Mouse (Mus musculus) gastrocnemius, adult 18-20 months (tissue): ENCODE measurements around the gene Zbtb18. TPM values are rescaled to one million over a fixed set of nuclear protein-coding genes. Genes with fewer than 3 reads are reported as not detected.

Experiments
- DNase-seq: peaks from one replicate; pipeline ENCODE4 v3.0.0; 2021; ENCODE audit warnings: low spot score
- long read RNA-seq, 2 experiments: library from polyadenylated mRNA; stranded (forward); transcript quantifications; one replicate each; pipeline ENCODE4 v2.0.0; 2021
- total RNA-seq, 2 experiments: library from RNA; stranded (reverse); gene quantifications; 2 replicates each; pipeline ENCODE4 v1.2.3; 2021

The Zbtb18 gene
- 100 to 1,000 TPM; 107 to 125 TPM for total RNA-seq
- long read RNA-seq, experiment 1, full-length matches to known transcripts = 50 of 60 reads
- long read RNA-seq, experiment 1, partial matches to known transcripts = 3 of 60 reads
- long read RNA-seq, experiment 1, other reads (novel, unspliced or antisense) = 7 of 60 reads
- long read RNA-seq, experiment 2, full-length matches to known transcripts = 30 of 36 reads
- long read RNA-seq, experiment 2, partial matches to known transcripts = 1 of 36 reads
- long read RNA-seq, experiment 2, other reads (novel, unspliced or antisense) = 5 of 36 reads

DNA sequence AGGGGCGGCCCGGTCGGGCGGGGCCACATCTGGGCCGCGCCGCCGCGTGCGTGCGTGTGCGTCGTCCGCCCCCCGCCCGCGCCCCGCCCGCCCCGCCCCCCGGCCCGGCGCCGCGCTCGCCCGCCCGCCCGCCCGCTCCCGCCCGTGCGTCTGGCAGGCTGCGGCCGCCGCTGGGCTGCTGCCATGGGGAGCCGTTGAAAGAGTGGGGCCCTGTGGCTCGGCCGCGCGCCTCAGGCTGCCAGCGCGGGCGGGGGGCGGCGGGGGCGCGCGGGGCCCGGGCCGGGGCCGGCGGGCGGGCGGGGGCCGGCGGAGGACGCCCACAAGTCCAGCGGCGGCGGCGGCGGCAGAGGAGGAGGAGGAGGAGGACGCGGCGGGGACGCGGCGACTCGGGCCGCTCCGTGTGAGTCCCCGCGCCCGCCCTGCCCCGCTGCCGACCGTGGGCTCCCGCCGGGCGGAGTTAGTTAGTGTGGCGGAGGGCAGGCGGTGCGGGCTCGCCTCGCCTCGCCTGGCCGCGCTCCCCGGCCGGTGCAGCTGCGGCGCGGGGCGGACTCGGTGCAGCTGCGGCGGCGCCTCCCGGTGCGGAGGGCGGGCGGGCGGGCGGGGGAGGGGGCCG is at the start of gene Zbtb18:
Zbtb18 (plus strand) TSS at position 156 of the 613 bp plus-strand sequence.
- DNase-seq = peak; percentile 15

DNA sequence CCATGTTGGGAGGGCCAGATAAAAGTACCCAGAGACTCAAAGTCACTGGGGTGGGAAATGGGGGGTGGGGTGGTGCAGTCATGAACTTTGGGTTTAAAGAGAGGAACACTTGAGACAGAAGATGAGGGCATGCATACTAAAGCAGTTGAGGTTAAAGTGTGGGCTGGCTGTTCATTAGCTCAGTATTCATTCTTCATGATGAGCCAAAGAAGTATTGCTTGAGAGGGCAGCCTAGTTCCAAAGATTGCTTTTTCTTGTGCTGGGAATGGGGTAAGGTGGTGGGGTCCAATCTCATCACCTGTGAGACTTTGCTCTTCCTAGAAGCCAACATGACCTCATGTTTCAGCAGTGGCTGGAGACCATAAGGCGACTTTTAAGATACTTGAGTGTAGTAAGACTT is 44.7 kb upstream of the Zbtb18 start:
- DNase-seq = no peak

- DNase-seq = no peak
Measured at GRCm38 (mm10) chr1:177405170-177405569, 37.0 kb upstream of the Zbtb18 start.

- peak; percentile 26 for DNase-seq
Measured at GRCm38 (mm10) chr1:177408690-177409089, 33.5 kb upstream of the Zbtb18 start.

DNA sequence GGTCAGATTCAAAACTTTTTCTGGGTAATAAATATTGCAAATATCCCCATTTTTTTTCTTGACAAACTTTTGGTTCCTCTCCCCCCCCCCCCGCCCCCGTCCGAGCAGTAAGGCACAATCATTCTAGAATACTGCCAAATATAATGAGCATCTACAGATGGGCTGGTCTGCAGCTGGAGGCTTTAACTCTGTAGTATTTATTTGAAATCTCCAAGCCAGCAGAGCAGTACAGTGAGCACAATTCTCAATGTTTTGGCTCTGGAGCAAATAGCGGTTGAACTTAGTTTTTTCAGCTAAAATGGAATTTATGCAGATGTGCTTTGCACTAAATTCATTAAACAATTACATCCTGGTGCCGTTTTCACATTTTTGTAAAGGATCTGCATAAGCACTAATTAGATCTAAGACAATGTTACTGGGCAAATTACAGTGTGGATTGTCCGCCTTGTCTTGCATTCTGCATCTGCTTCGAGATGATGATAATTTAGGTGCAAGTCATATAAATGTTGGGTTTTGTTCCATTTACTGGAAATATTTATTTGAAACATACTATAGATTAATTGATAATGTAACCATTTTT is 31.3 kb upstream of the Zbtb18 start:
- no peak for DNase-seq

DNA sequence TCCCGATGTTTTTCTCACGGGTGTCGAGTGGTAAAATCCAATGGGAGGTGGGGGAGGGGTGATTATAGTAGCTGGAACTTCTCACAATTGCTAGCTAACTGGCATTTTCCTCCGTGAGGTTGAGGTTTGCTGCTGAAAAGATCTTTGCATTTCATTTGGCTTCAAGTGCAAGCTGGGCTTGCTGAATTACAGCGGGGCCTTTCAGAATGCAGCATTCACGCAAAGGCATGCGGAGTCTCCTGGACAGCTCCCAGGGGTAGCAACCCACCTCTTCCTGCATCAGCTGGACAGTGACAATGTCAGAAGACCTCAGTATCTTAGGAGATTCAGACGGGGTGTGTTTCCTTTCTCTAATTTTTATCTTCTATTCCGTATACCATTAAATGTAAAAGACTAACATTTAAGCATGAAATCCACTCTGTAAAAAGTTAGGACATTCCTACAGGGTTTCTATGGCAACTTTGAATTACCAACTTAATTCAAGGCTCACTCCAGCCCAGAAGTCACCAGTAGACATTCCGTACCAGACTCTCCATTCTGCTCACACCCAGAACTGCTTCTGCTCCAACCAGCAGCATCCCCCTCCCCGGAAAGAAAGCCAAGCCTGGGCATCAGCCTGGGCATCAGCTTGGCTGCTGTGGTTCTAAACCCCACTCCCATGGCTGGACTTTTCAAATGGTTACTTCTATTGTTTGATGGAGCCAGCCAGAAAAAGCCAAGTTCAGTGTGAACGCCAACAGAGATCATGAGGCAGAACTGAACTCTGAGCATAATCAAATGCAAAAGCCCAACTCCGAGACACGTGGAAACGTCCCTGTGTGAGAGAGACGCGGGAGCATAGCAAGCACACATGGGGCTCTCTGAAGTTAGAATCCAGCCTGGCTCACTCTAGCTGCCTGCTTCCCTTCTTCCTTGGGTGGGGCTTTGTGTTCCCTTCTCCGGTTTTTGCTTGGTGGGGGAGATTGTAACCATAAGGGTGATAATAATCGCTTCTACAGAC is 30.5 kb upstream of the Zbtb18 start:
- DNase-seq = no peak

DNA sequence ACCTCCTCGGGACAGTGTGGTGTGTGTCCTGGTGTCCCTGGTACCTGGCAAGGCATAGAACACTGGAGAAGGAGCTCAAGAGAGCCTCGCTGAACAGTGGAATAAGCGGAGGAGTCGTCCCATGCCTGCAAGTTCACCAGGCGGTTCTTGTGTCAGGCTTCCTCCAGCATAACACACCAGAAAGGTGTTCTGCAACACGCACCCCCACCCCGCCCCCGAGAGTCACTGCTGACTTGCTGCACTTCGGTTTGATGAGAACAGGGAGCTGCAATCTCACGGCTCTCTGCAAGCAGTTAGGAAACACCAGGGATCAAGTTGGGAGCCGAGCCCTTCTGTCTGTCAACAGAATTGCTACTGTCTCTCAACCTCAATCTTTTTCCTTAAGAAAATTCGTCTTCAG is 22.8 kb upstream of the Zbtb18 start:
- DNase-seq = no peak

DNA sequence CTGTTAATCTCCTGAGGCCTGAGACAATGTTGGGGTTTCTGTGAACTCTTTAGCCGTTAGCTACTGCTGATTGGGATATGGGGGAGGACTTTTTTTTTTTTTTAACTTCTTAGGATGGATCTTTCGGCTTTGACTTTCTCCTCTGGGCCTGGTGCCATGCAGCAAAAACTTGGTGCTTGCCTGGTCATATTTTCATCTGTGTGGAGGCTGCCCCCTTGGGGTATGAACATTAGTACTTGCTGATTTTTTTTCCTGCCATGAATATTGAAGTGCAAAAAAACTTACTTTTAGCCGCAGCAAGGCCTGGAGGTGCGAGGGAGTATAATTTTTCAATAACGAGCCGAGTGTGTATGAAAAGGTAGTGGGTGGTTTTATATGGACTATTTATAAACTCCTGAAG is 22.0 kb upstream of the Zbtb18 start:
- DNase-seq = no peak

DNA sequence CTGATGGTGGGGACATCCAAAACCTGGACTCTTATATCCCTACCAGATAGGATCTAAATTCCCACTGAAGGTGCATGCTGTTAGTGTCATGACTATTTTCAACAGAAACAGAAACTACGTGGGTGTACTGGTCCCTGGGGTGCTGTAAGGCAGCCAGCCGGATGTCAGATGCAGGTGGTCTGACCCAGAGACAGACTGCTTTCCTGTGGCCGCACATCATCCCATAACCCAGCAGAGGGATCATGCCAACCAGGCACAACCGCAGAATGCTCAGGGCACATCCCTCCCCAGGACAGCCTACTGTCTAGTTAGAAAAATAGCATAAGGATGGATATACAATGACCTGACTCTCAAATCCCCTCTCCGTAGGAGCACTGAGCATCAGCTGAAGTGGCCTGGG is 14.3 kb upstream of the Zbtb18 start:
- no peak for DNase-seq

- DNase-seq = no peak
Measured at GRCm38 (mm10) chr1:177428338-177428737, 13.8 kb upstream of the Zbtb18 start.

DNA sequence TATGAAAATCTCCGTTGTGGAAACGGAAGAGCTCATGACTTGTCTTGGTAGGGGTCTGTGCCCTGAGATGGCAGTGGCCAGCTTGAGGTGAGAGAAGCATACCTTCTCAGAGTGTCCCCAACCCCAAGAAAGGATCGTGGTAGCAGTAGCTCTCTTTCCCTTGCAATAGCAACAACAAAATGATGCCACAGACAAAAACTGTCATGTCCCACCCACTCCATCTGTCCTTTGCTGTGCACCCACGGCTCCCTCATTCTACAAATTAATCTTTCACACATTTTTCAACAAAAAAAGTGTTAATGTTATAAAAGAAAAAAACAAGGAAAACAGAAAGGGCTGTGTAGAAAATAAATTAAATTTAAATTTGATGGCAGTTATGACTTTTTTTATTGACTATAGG is 13.1 kb upstream of the Zbtb18 start:
- no peak for DNase-seq

DNA sequence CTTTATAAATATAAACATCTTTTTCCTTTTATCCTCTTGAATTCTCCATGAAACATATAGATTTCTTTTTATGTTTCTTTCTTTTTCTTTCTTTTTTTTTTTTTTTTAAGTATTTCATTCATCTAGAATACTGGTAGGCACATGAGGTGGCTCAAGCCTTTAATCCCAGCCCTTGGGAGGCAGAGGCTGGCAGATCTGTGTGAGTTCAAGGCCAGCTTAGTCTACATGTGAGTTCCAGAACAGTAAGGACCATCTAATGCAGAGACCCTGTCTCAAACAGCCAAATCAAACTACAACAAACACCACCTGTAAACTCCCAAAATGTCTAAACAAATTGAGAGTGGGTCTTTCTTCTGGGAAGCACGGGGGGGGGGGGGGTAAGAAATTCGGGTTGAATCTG is 1.7 kb upstream of the Zbtb18 start:
- no peak for DNase-seq

DNA sequence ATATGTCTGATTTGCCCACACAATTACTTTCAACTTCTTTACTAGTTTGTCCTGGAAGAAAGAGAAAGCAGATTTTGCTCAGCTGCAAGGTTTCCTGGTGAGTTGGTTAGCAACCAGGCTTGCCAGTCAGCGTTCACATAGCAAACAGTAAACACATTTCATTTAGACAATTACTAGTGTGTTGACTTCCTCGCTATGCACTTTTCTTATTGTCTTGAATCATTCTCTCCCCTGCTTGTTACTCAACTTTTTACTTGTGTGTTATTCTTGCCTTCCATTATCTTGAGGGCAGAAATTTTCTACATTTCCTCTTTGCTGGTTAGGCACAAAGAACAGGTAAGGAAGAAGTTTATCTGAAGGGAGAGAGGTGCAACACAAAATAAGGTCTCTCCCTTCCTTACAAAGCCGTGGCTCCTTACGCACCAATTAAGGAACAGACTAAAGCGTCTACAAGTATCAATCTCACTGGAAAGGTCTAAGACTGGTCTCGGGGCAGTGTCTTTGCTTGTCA is 1.1 kb upstream of the Zbtb18 start:
- no peak for DNase-seq

- peak; percentile 98 for DNase-seq
Measured at GRCm38 (mm10) chr1:177441492-177442195, 507 bp upstream of the Zbtb18 start.

GRCm38 (mm10) chr1:177442821-177443723 is 921 bp downstream of the Zbtb18 start:
- no peak for DNase-seq

GRCm38 (mm10) chr1:177443724-177444482 is 1.8 kb downstream of the Zbtb18 start:
- DNase-seq = no peak

DNA sequence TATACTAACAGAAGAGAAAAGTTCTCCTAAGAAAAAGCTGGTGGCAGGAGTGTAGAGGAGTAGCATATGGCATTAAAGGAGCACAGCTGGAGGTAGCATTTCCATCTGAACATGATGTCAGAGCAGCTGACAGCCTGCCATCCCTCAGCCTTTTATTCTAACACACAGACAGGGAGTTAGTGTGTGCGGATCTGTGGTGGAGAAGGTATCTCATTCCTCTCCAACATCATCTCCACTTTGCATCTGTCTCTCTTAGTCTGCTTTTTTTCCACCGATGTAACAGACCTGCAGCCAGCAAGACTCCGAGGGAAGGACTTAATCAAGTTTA is 2.3 kb downstream of the Zbtb18 start:
- DNase-seq = no peak

- DNase-seq = no peak
Measured at GRCm38 (mm10) chr1:177444941-177445340, 2.8 kb downstream of the Zbtb18 start.

DNA sequence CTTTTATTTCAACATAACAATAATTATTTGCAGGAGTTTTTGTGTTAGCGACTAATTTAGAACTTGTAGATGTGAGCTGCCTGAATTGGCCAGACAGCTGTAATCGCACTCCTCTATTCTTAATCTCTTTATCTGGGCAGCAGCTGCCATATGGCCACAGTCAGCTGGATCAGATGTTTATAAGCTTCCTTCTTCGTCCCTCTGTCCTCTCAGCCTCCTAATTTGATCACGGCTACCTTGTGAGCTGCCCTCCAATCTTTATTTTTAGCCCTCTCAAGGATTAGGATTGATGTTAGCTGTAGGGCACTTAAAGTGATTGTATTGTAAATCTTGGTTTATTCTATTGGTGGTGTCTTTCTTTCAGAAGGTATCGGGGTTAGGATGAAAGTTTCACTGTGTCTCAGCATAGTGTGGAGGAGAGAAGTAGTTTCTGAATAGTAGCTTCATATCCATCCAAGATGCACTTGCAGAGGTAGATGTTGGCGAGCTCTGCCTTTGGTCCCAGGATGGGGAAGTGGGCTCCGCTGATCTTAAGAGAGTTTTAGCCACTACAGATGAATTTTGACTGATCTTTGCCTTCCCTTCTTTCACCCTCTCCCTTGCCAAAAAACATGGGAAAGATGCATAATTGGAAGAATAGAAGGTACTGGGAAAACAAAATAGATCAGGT is 3.4 kb downstream of the Zbtb18 start:
- no peak for DNase-seq
